Mouse (Mus musculus): ENCODE measurements around the gene Tfip11.

- no peak for TF ChIP-seq CTCF (IDR thresholded peaks at IDR 0.05; ENCODE audit: borderline replicate concordance, control insufficient read depth, extremely low read depth, insufficient read depth, low read length, poor library complexity)
- TF ChIP-seq POLR2A (IDR thresholded peaks at IDR 0.05; ENCODE audit: control insufficient read depth, extremely low read depth, insufficient read depth, low read length, poor library complexity), result no peak
Measured at GRCm38 (mm10) chr5:112327854-112328253, 1.7 kb downstream of the Tfip11 start.

All from thymus, adult 2 months (tissue).